Mouse (Mus musculus) lung, embryonic 15.5 days (tissue): Measurements from ENCODE around the gene Ndufa3. TPM values are rescaled to one million over a fixed set of nuclear protein-coding genes. Genes with fewer than 3 reads are reported as not detected.
A peak's percentile ranks its signal among the peaks of the same experiment; 100 is the strongest.
"Not testable (repeated sequence)": the region's sequence is repeated elsewhere in the genome, so short reads cannot be mapped to it uniquely, and the experiment has no call there.

ENCODE experiments used
- ATAC-seq: fragments of 200-750 bp; cut with Nextera tagmentation; 2 replicates; pipeline ENCODE4 v1.8.0; 2017; ENCODE audit warnings: moderate number of reproducible peaks, borderline replicate concordance; ENCODE audit not compliant: low FRiP score, low TSS enrichment; ENCODE audit errors: extremely low read depth
- H3K27ac ChIP-seq: fragments of 300-500 bp; sonication (generic); 2 replicates; pipeline ENCODE4 v1.5.1; 2015; ENCODE audit warnings: moderate library complexity, mild to moderate bottlenecking, inconsistent platforms
- H3K27me3 ChIP-seq: fragments of 300-500 bp; sonication (generic); 2 replicates; pipeline ENCODE4 v1.6.1; 2015; ENCODE audit warnings: inconsistent platforms
- H3K36me3 ChIP-seq: fragments of 300-500 bp; sonication (generic); 2 replicates; pipeline ENCODE4 v1.6.1; 2015; ENCODE audit warnings: inconsistent platforms
- H3K4me1 ChIP-seq: fragments of 300-500 bp; sonication (generic); 2 replicates; pipeline ENCODE4 v1.6.1; 2015; ENCODE audit warnings: inconsistent platforms
- H3K4me2 ChIP-seq: fragments of 300-500 bp; sonication (generic); 2 replicates; pipeline ENCODE4 v1.6.1; 2015; ENCODE audit warnings: inconsistent platforms, mild to moderate bottlenecking, moderate library complexity
- H3K4me3 ChIP-seq: fragments of 300-500 bp; sonication (generic); 2 replicates; pipeline ENCODE4 v1.5.1; 2015; ENCODE audit warnings: mild to moderate bottlenecking, inconsistent platforms
- H3K9ac ChIP-seq: fragments of 300-500 bp; sonication (generic); 2 replicates; pipeline ENCODE4 v1.6.1; 2015; ENCODE audit warnings: inconsistent platforms
- H3K9me3 ChIP-seq: fragments of 300-500 bp; sonication (generic); 2 replicates; pipeline ENCODE4 v1.6.1; 2016; ENCODE audit warnings: inconsistent platforms
- WGBS: fragments of 180-500 bp; shearing (Covaris S2); methylation state at CpG from one replicate; pipeline ENCODE4 v1.1.7; 2015; 5-methylcytosine and 5-hydroxymethylcytosine counted together
- polyA plus RNA-seq: library from polyadenylated mRNA; unstranded; fragments of >200 nt; fragmentation: Nextera tagmentation; extraction: Ambion mirVana; gene quantifications from 2 replicates; pipeline ENCODE4 v1.2.1, GENCODE M21; 2015

Ndufa3 gene
- polyA plus RNA-seq, result 479 and 491 TPM in 2 replicates

GRCm38 (mm10) chr7:3617242-3617995, at the start of gene Ndufa3:
Gene Ndufa3, plus strand, starts transcription at chr7:3617373.
- peak; percentile 95 for ATAC-seq
- H3K27me3 ChIP-seq, result no peaks in the 10 kb centered on the region
- peaks cover 30% of the 10 kb centered on the region for H3K36me3 ChIP-seq
- peak within 1 kb of the TSS; percentile 65 for H3K27ac ChIP-seq
- H3K4me2 ChIP-seq, result peak within 1 kb of the TSS; percentile 71
- WGBS, result 2% methylated on average over 30 of the region's 32 CpGs
- peak within 1 kb of the TSS; percentile 74 for H3K4me3 ChIP-seq
- H3K4me1 ChIP-seq, result 0 out of 2 replicates have a peak, but pooled peaks cover 7% of the 10 kb centered on the region
- H3K9me3 ChIP-seq, result no peaks in the 10 kb centered on the region
- peak within 1 kb of the TSS; percentile 79 for H3K9ac ChIP-seq

GRCm38 (mm10) chr7:3569725-3570124, 47.4 kb upstream of the Ndufa3 start:
- H3K4me2 ChIP-seq, result no peak overlapping the region
- no peak overlapping the region for H3K4me3 ChIP-seq
- no peaks in the 10 kb centered on the region for H3K27me3 ChIP-seq
- ATAC-seq, result no peak
- no peaks in the 10 kb centered on the region for H3K9me3 ChIP-seq
- WGBS, result 62% methylated on average over 6 of the region's 6 CpGs
- no peak overlapping the region for H3K9ac ChIP-seq
- no peaks in the 10 kb centered on the region for H3K4me1 ChIP-seq
- H3K27ac ChIP-seq, result no peak overlapping the region
- H3K36me3 ChIP-seq, result no peaks in the 10 kb centered on the region

- H3K27ac ChIP-seq, H3K9me3 ChIP-seq, H3K36me3 ChIP-seq, H3K4me1 ChIP-seq, H3K4me3 ChIP-seq, H3K9ac ChIP-seq, H3K4me2 ChIP-seq, ATAC-seq, H3K27me3 ChIP-seq: not testable (repeated sequence)
- 85% methylated on average over 3 of the region's 3 CpGs for WGBS
These were observed 46.6 kb upstream of the Ndufa3 start for GRCm38 (mm10) chr7:3570580-3570979.

GRCm38 (mm10) chr7:3571847-3572246, 45.3 kb upstream of the Ndufa3 start:
- no peak overlapping the region for H3K27ac ChIP-seq
- H3K4me2 ChIP-seq, result no peak overlapping the region
- H3K27me3 ChIP-seq, result no peaks in the 10 kb centered on the region
- H3K4me1 ChIP-seq, result no peaks in the 10 kb centered on the region
- H3K9me3 ChIP-seq, result no peaks in the 10 kb centered on the region
- 67% methylated on average over 1 of the region's 1 CpGs for WGBS
- ATAC-seq, result no peak
- H3K9ac ChIP-seq, result no peak overlapping the region
- no peak overlapping the region for H3K4me3 ChIP-seq
- H3K36me3 ChIP-seq, result no peaks in the 10 kb centered on the region

GRCm38 (mm10) chr7:3574216-3574615, 43.0 kb upstream of the Ndufa3 start:
- Histone ChIP-seq H3K4me3 (no peak overlapping the region), H3K36me3 (no peaks in the 10 kb centered on the region), H3K4me1 (no peaks in the 10 kb centered on the region), H3K9me3 (no peaks in the 10 kb centered on the region), H3K4me2 (no peak overlapping the region), H3K27me3 (no peaks in the 10 kb centered on the region), H3K27ac (no peak overlapping the region), H3K9ac (no peak overlapping the region)
- no peak for ATAC-seq
- WGBS, result 43% methylated on average over 5 of the region's 5 CpGs

GRCm38 (mm10) chr7:3576354-3577124, 40.6 kb upstream of the Ndufa3 start:
- no peak overlapping the region for H3K27ac ChIP-seq
- H3K27me3 ChIP-seq, result no peaks in the 10 kb centered on the region
- no peak overlapping the region for H3K4me2 ChIP-seq
- no peaks in the 10 kb centered on the region for H3K9me3 ChIP-seq
- no peak for ATAC-seq
- no peaks in the 10 kb centered on the region for H3K4me1 ChIP-seq
- no peaks in the 10 kb centered on the region for H3K36me3 ChIP-seq
- no peak overlapping the region for H3K4me3 ChIP-seq
- 66% methylated on average over 5 of the region's 5 CpGs for WGBS
- no peak overlapping the region for H3K9ac ChIP-seq

GRCm38 (mm10) chr7:3578196-3578595, 39.0 kb upstream of the Ndufa3 start:
- ATAC-seq, result no peak
- Histone ChIP-seq H3K36me3 (no peaks in the 10 kb centered on the region), H3K27me3 (no peaks in the 10 kb centered on the region), H3K4me1 (no peaks in the 10 kb centered on the region), H3K4me3 (no peak overlapping the region), H3K9ac (no peak overlapping the region), H3K9me3 (no peaks in the 10 kb centered on the region), H3K27ac (no peak overlapping the region), H3K4me2 (no peak overlapping the region)
- WGBS, result 67% methylated on average over 2 of the region's 2 CpGs

- H3K27me3 ChIP-seq, result no peaks in the 10 kb centered on the region
- 62% methylated on average over 6 of the region's 6 CpGs for WGBS
These were observed 38.1 kb upstream of the Ndufa3 start for GRCm38 (mm10) chr7:3578952-3579546.

GRCm38 (mm10) chr7:3580029-3580428, 37.1 kb upstream of the Ndufa3 start:
- H3K4me2 ChIP-seq, result no peak overlapping the region
- no peaks in the 10 kb centered on the region for H3K9me3 ChIP-seq
- no peak overlapping the region for H3K9ac ChIP-seq
- no peak overlapping the region for H3K4me3 ChIP-seq
- 68% methylated on average over 2 of the region's 2 CpGs for WGBS
- no peaks in the 10 kb centered on the region for H3K4me1 ChIP-seq
- ATAC-seq, result no peak
- no peak overlapping the region for H3K27ac ChIP-seq
- H3K27me3 ChIP-seq, result no peaks in the 10 kb centered on the region
- H3K36me3 ChIP-seq, result no peaks in the 10 kb centered on the region

More at GRCm38 (mm10) chr7:3578952-3579546, 38.1 kb upstream of the Ndufa3 start:
- H3K4me2 ChIP-seq, result no peak overlapping the region
- H3K36me3 ChIP-seq, result no peaks in the 10 kb centered on the region
- no peaks in the 10 kb centered on the region for H3K9me3 ChIP-seq
- H3K9ac ChIP-seq, result no peak overlapping the region
- ATAC-seq, result no peak
- no peaks in the 10 kb centered on the region for H3K4me1 ChIP-seq
- no peak overlapping the region for H3K4me3 ChIP-seq
- H3K27ac ChIP-seq, result no peak overlapping the region

GRCm38 (mm10) chr7:3585763-3586162, 31.4 kb upstream of the Ndufa3 start:
- no peaks in the 10 kb centered on the region for H3K36me3 ChIP-seq
- no peak overlapping the region for H3K9ac ChIP-seq
- no peak for ATAC-seq
- no peak overlapping the region for H3K4me3 ChIP-seq
- H3K4me1 ChIP-seq, result no peaks in the 10 kb centered on the region
- no peaks in the 10 kb centered on the region for H3K27me3 ChIP-seq
- 7% methylated on average over 6 of the region's 6 CpGs for WGBS
- H3K27ac ChIP-seq, result no peak overlapping the region
- no peaks in the 10 kb centered on the region for H3K9me3 ChIP-seq
- no peak overlapping the region for H3K4me2 ChIP-seq

- Histone ChIP-seq H3K4me3 (no peak overlapping the region), H3K9ac (no peak overlapping the region), H3K27me3 (no peaks in the 10 kb centered on the region), H3K4me1 (no peaks in the 10 kb centered on the region), H3K9me3 (no peaks in the 10 kb centered on the region), H3K36me3 (no peaks in the 10 kb centered on the region), H3K27ac (no peak overlapping the region), H3K4me2 (no peak overlapping the region)
- no peak for ATAC-seq
- 8% methylated on average over 5 of the region's 5 CpGs for WGBS
These were observed 30.9 kb upstream of the Ndufa3 start for GRCm38 (mm10) chr7:3586255-3586654.

- H3K4me3 ChIP-seq, result no peak overlapping the region
- H3K4me2 ChIP-seq, result no peak overlapping the region
- no peaks in the 10 kb centered on the region for H3K36me3 ChIP-seq
- no peaks in the 10 kb centered on the region for H3K4me1 ChIP-seq
- H3K9ac ChIP-seq, result no peak overlapping the region
- WGBS, result 72% methylated on average over 1 of the region's 1 CpGs
- H3K9me3 ChIP-seq, result no peaks in the 10 kb centered on the region
- ATAC-seq, result no peak
- H3K27ac ChIP-seq, result no peak overlapping the region
- no peaks in the 10 kb centered on the region for H3K27me3 ChIP-seq
These were observed 29.9 kb upstream of the Ndufa3 start for GRCm38 (mm10) chr7:3587292-3587691.
